36 mouse cellular contexts compared by ENCODE assay signal in genomic region chr4:148104146-148104545, GRCm38 (mm10). TPM values are rescaled to one million over a fixed set of nuclear protein-coding genes. Genes with fewer than 3 reads are reported as not detected.
"Had no signal": no experiment of that assay in that cellular context is flagged by ENCODE, and none has a peak within 500 bp of the region (broad histone marks: within the 10 kb centered on the region; RNA-seq: fewer than 3 reads in every experiment).

No protein-coding gene starts in this region.

- H3K4me3 ChIP-seq: left cerebral cortex, adult 2 months; limb, embryonic 10.5 days; limb, embryonic 12.5 days; limb, embryonic 13.5 days; limb, embryonic 15.5 days; liver, embryonic 12.5 days; liver, embryonic 13.5 days; liver, embryonic 15.5 days; lung, embryonic 15.5 days; megakaryocyte, embryonic 14.5 days; midbrain, embryonic 10.5 days; midbrain, embryonic 12.5 days; midbrain, embryonic 13.5 days; midbrain, embryonic 15.5 days; myocyte had no signal

- DNase-seq: left cerebral cortex, postnatal 4 days; liver; liver, embryonic 13.5 days; liver, postnatal 0 days; lung, adult 18-20 months; lung, adult 2 months; lung, embryonic 14.5 days; lung, postnatal 10 days; lung, postnatal 14 days; lung, postnatal 36 days; lung, postnatal 4 days; midbrain, embryonic 14.5 days had no signal

- ATAC-seq: liver, embryonic 12.5 days; liver, postnatal 0 days; lung, postnatal 0 days; midbrain, embryonic 13.5 days; midbrain, embryonic 15.5 days; midbrain, embryonic 16.5 days had no signal

- H3K27ac ChIP-seq: left cerebral cortex, adult 2 months; limb, embryonic 10.5 days; limb, embryonic 12.5 days; limb, embryonic 13.5 days; limb, embryonic 15.5 days; liver, embryonic 12.5 days; liver, embryonic 13.5 days; liver, embryonic 14.5 days; liver, embryonic 15.5 days; lung, embryonic 15.5 days; macrophage; midbrain, embryonic 10.5 days; midbrain, embryonic 12.5 days; midbrain, embryonic 13.5 days; midbrain, embryonic 15.5 days had no signal

- H3K9ac ChIP-seq: limb, embryonic 12.5 days; limb, embryonic 13.5 days; limb, embryonic 15.5 days; liver, embryonic 12.5 days; liver, embryonic 13.5 days; liver, embryonic 14.5 days; liver, embryonic 15.5 days; liver, postnatal 0 days; lung, embryonic 14.5 days; lung, embryonic 15.5 days; midbrain, embryonic 12.5 days; midbrain, embryonic 13.5 days; midbrain, embryonic 15.5 days had no signal

- H3K4me1 ChIP-seq: liver, embryonic 15.5 days had no signal

- H3K9me3 ChIP-seq: limb, embryonic 10.5 days; limb, embryonic 12.5 days; limb, embryonic 13.5 days; limb, embryonic 15.5 days; liver, embryonic 12.5 days; liver, embryonic 13.5 days; liver, embryonic 15.5 days; lung, embryonic 15.5 days; megakaryocyte, embryonic 14.5 days; midbrain, embryonic 10.5 days; midbrain, embryonic 12.5 days; midbrain, embryonic 13.5 days; midbrain, embryonic 15.5 days had no signal

- H3K4me2 ChIP-seq: limb, embryonic 12.5 days; limb, embryonic 13.5 days; limb, embryonic 15.5 days; liver, embryonic 11.5 days; liver, embryonic 12.5 days; liver, embryonic 13.5 days; liver, embryonic 15.5 days; lung, embryonic 14.5 days; lung, embryonic 15.5 days; midbrain, embryonic 11.5 days; midbrain, embryonic 12.5 days; midbrain, embryonic 13.5 days; midbrain, embryonic 15.5 days had no signal

- H3K27me3 ChIP-seq: limb, embryonic 15.5 days; midbrain, embryonic 13.5 days; midbrain, embryonic 15.5 days had no signal

- H3K36me3 ChIP-seq: limb, embryonic 10.5 days; limb, embryonic 12.5 days; limb, embryonic 13.5 days; limb, embryonic 15.5 days; liver, embryonic 12.5 days; liver, embryonic 13.5 days; liver, embryonic 15.5 days; lung, embryonic 15.5 days had no signal

RNA-seq across cellular contexts. Expression of gene Draxin, which starts 26.4 kb away (rescaled TPM):
- total RNA-seq: liver, adult 2 months; megakaryocyte progenitor cell, adult 5-6 weeks; megakaryocyte, adult 5-6 weeks; megakaryocyte-erythroid progenitor cell, adult 5-6 weeks had no signal
- polyA plus RNA-seq: liver, adult 2 months; lung, embryonic 14.5 days; macrophage had no signal
